Mouse (Mus musculus): ENCODE results near the gene Ankrd39.

The Ankrd39 gene

DNA sequence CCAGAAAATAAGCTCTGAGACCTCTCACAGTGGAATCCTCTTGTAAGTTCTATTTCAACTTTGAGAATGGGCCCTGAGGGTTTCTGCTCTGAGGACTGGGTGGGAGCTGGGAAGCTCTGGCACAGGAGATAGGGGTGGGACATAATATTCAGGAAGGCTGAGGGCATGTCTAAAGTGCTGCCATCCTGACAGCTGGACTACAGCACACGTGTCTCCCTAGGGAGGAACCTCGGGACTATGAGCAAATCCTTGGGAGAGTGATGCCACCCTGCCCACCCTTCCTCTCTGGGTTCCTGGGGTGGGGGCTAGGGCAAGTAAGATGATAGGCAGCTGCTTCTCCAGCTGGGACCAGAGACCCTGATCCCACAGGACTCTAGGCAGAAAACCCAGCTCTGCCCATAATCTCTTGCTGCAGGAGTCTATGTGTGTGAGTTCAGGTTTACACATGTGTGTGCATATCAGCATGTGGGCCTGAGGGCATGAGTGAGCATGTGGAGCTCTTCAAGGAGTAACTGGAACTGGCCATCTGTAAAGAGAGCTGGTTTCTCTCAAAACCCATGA, 25.0 kb upstream of the Ankrd39 start:
- DNase-seq (ENCODE audit: low spot score) = no peak

- no peak for DNase-seq (ENCODE audit: low spot score)
Observed at GRCm38 (mm10) chr1:36571627-36572026, 24.4 kb upstream of the Ankrd39 start.

- DNase-seq (ENCODE audit: low spot score) = no peak
Observed at GRCm38 (mm10) chr1:36570320-36570719, 23.1 kb upstream of the Ankrd39 start.

- DNase-seq (ENCODE audit: low spot score) = no peak
Observed at GRCm38 (mm10) chr1:36569694-36570276, 22.5 kb upstream of the Ankrd39 start.

DNA sequence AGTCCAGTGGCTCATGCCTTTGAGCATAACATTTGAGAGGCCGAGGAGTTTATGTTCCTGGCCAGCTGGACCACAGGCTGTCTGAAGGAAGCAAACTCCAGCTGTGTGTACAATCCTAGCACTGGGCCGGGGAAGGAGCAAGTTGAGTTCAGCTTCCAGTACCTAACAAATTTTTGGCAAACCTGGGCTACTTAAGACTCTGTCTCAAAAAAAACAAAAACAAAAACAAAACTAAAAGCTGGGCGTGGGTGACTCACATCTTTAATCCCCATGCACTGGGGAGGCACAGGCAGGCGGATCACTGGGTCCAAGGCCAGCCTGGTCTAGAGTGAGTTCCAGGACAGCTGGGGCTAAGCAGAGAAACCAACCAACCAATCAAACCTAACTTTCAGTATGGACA, 21.5 kb upstream of the Ankrd39 start:
- no peak for DNase-seq (ENCODE audit: low spot score)

DNA sequence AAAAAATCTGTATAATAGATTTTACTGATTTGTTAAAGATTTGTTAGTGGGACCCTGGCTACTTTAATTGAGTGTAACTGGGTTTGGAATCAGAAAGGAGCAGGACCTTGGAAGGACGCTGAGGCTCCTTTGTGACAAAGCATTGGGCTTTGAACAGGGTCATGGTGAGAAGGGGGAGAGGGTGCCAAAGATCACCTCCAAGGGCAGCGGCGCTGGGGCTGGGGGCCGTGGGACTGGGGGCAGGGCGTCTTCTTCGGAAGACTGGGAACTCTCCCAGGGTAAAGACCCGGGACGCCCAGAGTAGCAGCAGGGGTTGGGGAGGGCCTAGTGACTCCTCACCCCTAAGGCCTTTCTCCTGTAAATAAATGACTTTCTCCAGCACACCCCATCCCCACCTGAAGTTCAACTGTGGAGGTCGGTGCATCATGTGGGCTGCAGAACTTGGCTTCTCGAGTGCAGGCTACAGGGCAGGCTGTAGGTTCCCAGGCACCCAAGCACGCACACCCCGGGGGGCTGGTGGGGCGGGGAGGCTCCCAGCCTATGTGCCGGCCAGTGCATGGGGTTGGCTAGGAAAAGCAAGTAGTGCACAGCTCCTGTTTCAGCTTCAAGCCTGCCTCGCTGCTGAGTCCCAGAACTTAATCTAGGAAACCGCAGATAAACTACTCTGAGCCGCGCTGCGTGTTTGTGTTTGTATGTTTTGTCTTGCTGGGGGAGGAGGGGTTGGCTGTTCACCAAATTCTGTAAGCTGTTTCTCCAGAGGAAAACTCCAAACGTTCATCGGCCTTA, 20.8 kb upstream of the Ankrd39 start:
- DNase-seq (ENCODE audit: low spot score) = no peak

- no peak for DNase-seq (ENCODE audit: low spot score)
Observed at GRCm38 (mm10) chr1:36566425-36566824, 19.2 kb upstream of the Ankrd39 start.

DNA sequence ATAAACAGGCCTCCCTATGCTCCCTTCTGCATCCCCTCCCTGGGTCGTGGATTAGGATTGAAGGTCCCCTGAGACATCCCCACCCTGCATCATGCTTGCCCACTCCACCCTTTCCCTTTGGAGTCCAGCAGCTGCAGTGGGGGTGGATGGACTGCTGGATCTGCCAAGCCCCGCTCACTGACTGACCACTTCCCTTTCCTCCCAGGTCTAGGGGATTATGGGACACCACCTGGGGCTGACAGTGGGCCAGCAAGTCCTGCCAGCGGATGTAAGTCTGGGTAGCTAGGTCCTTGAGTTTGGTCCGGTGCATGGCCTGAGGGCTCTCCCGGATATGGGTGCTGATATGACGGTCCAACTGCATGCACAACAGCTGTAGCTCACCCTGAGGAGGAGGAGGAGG, 16.9 kb upstream of the Ankrd39 start:
- DNase-seq (ENCODE audit: low spot score) = no peak

DNA sequence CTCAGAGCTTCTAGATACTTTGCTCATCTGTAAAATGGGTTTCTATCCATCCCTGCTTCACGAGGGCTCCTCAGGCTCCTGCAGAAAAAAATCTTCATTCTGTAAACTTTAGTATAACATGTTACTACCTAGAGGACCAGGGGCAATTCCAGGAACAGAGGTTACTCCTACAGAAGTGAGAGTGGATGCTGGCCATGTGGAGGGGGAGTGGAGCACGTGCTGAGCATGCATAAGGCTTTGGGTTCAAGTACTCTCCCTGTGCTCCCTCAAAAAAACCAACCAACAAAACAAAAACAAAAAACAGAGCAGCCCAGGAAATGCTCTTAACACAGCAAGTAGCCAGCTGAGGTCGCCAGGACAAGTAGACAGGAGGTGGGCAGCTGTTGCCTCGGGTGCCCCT, 16.4 kb upstream of the Ankrd39 start:
- DNase-seq (ENCODE audit: low spot score) = no peak

DNA sequence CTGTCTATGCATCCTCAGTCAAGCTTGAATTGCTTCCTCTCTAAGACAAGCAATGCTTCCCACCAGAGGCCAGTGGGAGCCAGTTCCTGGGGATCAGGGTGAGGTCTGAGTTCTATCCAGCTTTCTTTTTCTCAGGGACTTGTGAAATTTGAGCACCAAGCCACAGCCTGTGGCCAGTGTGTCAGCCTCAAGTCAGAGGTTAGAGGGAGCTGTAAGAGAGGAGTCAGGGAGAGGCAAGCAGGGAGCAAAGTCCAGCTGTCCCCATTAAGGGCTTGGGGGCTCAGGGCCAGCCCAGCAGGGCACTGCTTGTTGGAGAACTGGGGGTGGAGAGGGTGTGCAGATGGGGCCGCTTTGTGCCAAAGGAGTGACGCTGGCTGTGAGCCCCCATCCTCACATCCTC, 16.0 kb upstream of the Ankrd39 start:
- DNase-seq (ENCODE audit: low spot score) = no peak

DNA sequence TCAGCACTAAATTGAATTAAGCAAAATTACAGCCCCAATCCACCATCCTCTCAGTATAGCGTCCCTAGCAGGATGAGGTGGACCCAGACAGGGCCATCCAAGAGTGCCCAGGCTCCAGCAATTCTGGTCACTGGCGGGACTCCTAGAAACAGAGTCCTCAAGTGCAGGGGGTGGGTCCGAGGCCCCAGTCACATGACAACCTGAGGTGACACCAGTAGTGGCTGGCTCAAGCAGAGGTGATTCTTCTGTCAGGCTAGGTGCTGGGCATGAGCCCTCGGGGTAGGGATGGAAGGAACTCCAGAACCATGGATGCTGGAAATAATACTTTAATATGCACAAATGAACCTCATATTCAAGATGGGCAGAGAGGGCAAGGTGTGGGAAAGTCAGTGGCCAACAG, 15.1 kb upstream of the Ankrd39 start:
- DNase-seq (ENCODE audit: low spot score) = no peak

DNA sequence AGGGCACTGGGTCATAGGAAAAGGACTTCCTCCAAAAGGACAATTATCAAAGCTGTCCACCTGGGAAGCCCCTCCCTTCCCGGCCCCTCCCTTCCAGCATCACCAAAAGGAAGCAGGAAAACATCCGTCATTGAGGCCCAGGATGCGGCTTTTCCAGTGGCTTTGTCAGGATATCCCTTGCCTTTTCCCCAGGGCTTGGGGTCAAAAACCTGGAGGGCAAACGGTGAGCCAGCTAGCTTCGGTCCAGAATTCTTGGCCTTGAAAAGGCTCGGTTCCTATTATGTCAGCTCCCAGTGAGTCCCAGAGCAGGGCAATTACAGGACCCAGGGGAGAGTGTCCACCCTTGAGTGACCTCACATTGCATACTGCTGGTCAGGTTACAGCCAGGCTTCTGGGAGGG, 13.7 kb upstream of the Ankrd39 start:
- no peak for DNase-seq (ENCODE audit: low spot score)

GRCm38 (mm10) chr1:36559888-36560287, 12.6 kb upstream of the Ankrd39 start:
- DNase-seq (ENCODE audit: low spot score) = no peak

DNA sequence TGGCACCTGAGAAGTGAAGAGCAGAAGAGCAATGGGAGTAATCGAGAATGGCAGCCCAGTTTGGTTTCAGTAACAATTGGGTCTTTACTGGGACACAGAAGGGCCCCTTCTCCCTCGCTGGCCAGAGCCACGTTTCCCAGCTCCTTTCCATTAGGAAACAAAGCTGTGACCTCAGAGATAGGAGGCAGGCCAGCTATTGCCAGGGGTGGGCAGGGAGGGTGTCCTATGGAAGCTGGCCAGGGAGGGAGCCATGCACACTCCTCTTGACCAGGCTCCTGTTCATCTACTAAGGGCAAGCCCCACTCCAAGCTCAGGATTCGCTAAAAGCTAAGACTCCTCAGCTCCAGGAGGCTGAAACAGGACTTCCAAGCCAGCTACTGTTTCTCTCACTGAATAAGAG, 12.0 kb upstream of the Ankrd39 start:
- no peak for DNase-seq (ENCODE audit: low spot score)

DNA sequence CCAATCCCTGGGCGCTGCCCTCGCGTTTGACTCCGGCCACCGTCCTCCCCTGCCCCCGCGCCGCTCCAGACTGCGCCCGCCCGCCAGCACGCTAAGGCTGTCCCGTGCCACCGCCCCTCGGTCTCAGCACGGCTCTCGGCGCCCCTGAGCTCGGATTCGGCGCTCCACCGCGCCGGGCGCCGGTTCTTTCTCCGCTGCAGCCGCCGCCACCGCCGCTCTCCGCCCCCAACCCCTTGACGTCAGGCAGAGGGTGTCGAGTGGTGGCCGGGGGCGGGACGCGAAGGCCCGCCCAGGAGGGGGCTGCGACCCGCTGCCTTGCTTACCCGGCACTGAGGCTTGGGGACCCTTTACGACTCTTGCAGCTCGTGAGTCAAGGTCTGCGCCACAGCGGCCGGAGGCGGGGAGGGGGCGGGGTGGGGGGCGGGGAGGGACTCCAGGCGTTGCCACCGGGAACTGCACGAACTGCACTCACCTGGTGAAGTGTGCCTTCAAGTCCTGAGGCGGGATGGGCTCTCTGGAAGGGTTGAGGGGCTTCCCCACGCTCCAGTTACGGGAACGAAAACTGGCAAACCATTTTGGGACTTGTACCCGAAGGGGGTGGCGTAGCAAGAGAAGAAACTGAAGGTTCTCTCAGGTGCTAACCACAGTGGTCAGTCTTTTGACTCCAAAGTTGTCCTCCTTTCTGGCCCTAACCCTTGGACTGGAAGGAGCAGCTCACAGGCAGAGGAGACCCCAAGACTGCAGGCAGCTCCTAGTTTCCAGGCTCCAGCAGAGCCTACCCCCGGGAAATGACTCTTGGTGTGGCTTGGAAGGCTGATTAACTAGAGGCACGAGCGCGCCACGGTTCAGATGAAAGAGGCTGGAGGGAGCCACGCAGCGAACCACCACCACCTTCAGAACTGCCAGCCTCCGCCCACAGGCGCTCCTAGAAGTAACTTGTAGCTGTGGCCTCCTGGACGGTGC, 11.1 kb upstream of the Ankrd39 start, which contains the start of gene Sema4c:
Gene Sema4c (minus strand): TSS at position 319 of the 963 bp plus-strand sequence.
- DNase-seq (ENCODE audit: low spot score) = peak; percentile 74

GRCm38 (mm10) chr1:36557457-36558011, 10.3 kb upstream of the Ankrd39 start:
- DNase-seq (ENCODE audit: low spot score) = peak; percentile 71

GRCm38 (mm10) chr1:36556553-36557456, 9.6 kb upstream of the Ankrd39 start:
- DNase-seq (ENCODE audit: low spot score) = peak; percentile 93

GRCm38 (mm10) chr1:36555798-36556395, 8.7 kb upstream of the Ankrd39 start:
- DNase-seq (ENCODE audit: low spot score) = no peak

DNA sequence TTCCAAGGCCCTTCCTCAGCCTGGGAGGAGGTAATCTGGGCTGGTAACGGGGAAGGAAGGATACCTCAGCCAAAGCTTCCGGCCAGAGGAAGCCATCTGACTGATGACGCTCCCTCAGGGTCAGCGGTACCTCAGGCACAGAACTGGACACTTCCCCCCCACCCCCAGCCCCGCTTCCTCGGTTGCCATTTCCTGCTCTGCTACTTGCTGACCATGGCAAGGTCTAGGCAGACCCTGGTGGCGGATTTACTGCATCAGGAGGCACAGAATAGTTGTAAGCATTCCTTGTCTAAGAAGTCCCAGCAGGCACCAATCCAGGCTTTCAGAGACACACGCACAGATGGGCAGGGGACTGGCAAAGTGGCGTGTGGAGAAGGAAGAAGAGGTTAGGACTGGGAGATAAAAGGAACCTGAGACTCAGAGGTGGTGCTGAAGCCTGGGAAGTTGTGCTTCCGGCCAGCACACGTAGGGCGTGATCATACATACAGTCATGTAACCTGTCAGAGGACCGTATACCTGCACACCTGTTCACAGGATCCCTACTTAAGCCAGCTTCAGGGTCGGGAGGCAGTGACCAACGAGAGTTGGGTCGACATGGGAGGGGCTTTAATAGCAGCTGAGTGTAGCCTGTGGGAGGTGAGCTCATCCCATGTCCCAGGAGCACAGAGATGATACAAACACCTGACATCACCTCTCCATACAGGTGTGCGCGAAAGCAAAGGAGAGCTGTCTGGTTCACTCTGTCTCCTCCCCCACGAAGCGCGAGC, 7.6 kb upstream of the Ankrd39 start:
- no peak for DNase-seq (ENCODE audit: low spot score)

- no peak for DNase-seq (ENCODE audit: low spot score)
Observed at GRCm38 (mm10) chr1:36552506-36552905, 5.3 kb upstream of the Ankrd39 start.

All from layer of hippocampus, adult 11-12 months (tissue).